24 mouse cellular contexts compared by ENCODE assay signal in the genomic region with DNA sequence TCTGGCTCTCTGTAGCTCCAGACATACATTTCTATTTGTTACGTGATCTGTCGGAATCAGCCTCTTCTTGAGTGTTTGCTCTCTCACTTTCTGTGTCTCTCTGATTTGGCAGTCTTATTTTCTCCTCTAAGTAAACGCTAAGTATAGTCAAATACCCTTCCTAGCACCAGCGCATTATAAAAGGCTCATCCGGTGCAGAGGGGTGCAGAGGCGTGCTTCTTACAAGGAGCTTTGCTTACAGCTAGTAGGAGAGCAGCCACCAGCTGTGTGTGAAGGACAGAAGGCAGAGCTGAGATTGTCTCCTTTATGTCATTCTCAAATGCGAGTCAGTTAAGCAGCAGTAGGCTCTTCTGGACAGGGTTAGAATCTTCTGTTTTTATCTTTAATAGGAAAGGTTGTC. TPM values are rescaled to one million over a fixed set of nuclear protein-coding genes. Genes with fewer than 3 reads are reported as not detected.
DNase-seq lines count a peak whose midpoint lies in the region; TF ChIP-seq lines count a peak whose summit lies in the region.
"Had no signal": no experiment of that assay in that cellular context is flagged by ENCODE, and none has a peak within 500 bp of the region (broad histone marks: within the 10 kb centered on the region; RNA-seq: fewer than 3 reads in every experiment).

No protein-coding gene starts in this region.

- DNase-seq in gastrocnemius, adult 2 months: no peak
- no peak for DNase-seq in gastrocnemius, adult 8-10 months (ENCODE audit: low spot score in 2 of 2)
- DNase-seq in right cerebral cortex, adult 18-20 months: peak; percentile 66
- DNase-seq in right cerebral cortex, postnatal 25 days: no peak
- no peak for DNase-seq in layer of hippocampus, postnatal 36 days
- DNase-seq in T-cell, adult 2 months (ENCODE audit: low spot score): no peak
- DNase-seq: adrenal gland, adult 8-10 months; adrenal gland, postnatal 36 days; B cell, adult 2 months; cerebellum, adult 11 months; cerebellum, adult 2 months; cerebellum, adult 9-11 months; cerebellum, postnatal 25 days; embryo, embryonic 11 days; gastrocnemius, postnatal 10 days; gastrocnemius, postnatal 36 days had no signal

- peaks cover 9% of the 10 kb centered on the region for H3K4me1 ChIP-seq in olfactory bulb, adult 2 months (ENCODE audit: control insufficient read depth, insufficient read depth, low read length)
- H3K4me1 ChIP-seq: embryonic facial prominence, embryonic 13.5 days; forebrain, embryonic 12.5 days; forebrain, embryonic 15.5 days; hindbrain, embryonic 12.5 days; hindbrain, embryonic 15.5 days had no signal

- H3K27ac ChIP-seq in gastrocnemius, adult 2 months: peak overlapping the region; percentile 85
- H3K27ac ChIP-seq in olfactory bulb, adult 2 months (ENCODE audit: insufficient read depth, low read depth, low read length): peak overlapping the region; percentile 41; the same call in 1 of the 2 replicates
- H3K27ac ChIP-seq: embryonic facial prominence, embryonic 10.5 days; embryonic facial prominence, embryonic 13.5 days; forebrain, embryonic 12.5 days; forebrain, embryonic 15.5 days; hindbrain, embryonic 12.5 days; hindbrain, embryonic 15.5 days had no signal

- no peak overlapping the region; the same call in 1 of the 2 replicates for H3K4me3 ChIP-seq in gastrocnemius, adult 2 months
- no peak overlapping the region for H3K4me3 ChIP-seq in olfactory bulb, adult 2 months (ENCODE audit: insufficient read depth, low read depth, low read length)
- H3K4me3 ChIP-seq: embryonic facial prominence, embryonic 10.5 days; embryonic facial prominence, embryonic 13.5 days; erythroblast, embryonic 14.5 days; forebrain, embryonic 12.5 days; forebrain, embryonic 15.5 days; hindbrain, embryonic 12.5 days; hindbrain, embryonic 15.5 days had no signal

- 53% methylated on average over 7 of the region's 7 CpGs for WGBS in olfactory bulb, adult 2 months

- TF ChIP-seq CTCF in gastrocnemius, adult 2 months (IDR thresholded peaks at IDR 0.05): no peak
- no peak for TF ChIP-seq CTCF in olfactory bulb, adult 2 months (IDR thresholded peaks at IDR 0.05; ENCODE audit: insufficient read depth, low read depth, low read length)

- TF ChIP-seq POLR2A in olfactory bulb, adult 2 months (IDR thresholded peaks at IDR 0.05; ENCODE audit: insufficient read depth, low read depth, low read length): no peak

- intact Hi-C loops in gastrocnemius, adult 2 months (cut with DNase I): no loop called here

RNA-seq across cellular contexts. Expression of a gene that starts 59.5 kb away (rescaled TPM):
- total RNA-seq in gastrocnemius, adult 2 months (2021): 10 to 100 TPM; 21.0 to 24.8 TPM
- total RNA-seq in gastrocnemius, adult 8-10 months (2022): 10 to 100 TPM; 12.1 to 18.8 (median 16.0) TPM
- not detected in 2 replicates for polyA plus RNA-seq in olfactory bulb, adult 2 months (2012; ENCODE audit: insufficient read depth, insufficient read length, low replicate concordance, missing spikeins)
- total RNA-seq in layer of hippocampus, postnatal 36 days (2021): 10 to 100 TPM; 34.6 to 37.8 TPM
